Mouse (Mus musculus): ENCODE data around the gene Cep41. TPM values are rescaled to one million over a fixed set of nuclear protein-coding genes. Genes with fewer than 3 reads are reported as not detected.

Gene Cep41
- polyA plus RNA-seq, 1 experiment from 2014 or later: 23.4 TPM

GRCm38 (mm10) chr6:30732571-30733130, 39.1 kb upstream of the Cep41 start:
- 52% methylated on average over 18 of the region's 18 CpGs for WGBS
- H3K4me2 ChIP-seq: no peak overlapping the region
- peaks cover 24% of the 10 kb centered on the region for H3K4me1 ChIP-seq
- H3K4me3 ChIP-seq: no peak overlapping the region
- H3K27ac ChIP-seq: peak overlapping the region; percentile 85; the same call in 1 of the 2 replicates
- H3K9me3 ChIP-seq: peaks cover 30% of the 10 kb centered on the region
- no peak for ATAC-seq (ENCODE audit: insufficient number of reproducible peaks, insufficient read depth, low FRiP score, low TSS enrichment, low read depth)
- H3K9ac ChIP-seq: no peak overlapping the region
- no peaks in the 10 kb centered on the region for H3K27me3 ChIP-seq
- H3K36me3 ChIP-seq: no peaks in the 10 kb centered on the region

GRCm38 (mm10) chr6:30730301-30730971, 36.9 kb upstream of the Cep41 start:
- Histone ChIP-seq H3K36me3 (no peaks in the 10 kb centered on the region), H3K4me1 (peaks cover 17% of the 10 kb centered on the region), H3K4me2 (no peak overlapping the region), H3K9ac (no peak overlapping the region), H3K9me3 (peaks cover 11% of the 10 kb centered on the region), H3K27me3 (no peaks in the 10 kb centered on the region), H3K4me3 (no peak overlapping the region), H3K27ac (no peak overlapping the region; the same call in 1 of the 2 replicates)
- ATAC-seq (ENCODE audit: insufficient number of reproducible peaks, insufficient read depth, low FRiP score, low TSS enrichment, low read depth): no peak
- WGBS: 59% methylated on average over 12 of the region's 12 CpGs

- Histone ChIP-seq H3K4me3 (no peak within 1 kb of the TSS), H3K9ac (no peak within 1 kb of the TSS), H3K27ac (no peak within 1 kb of the TSS), H3K36me3 (no peaks in the 10 kb centered on the region), H3K9me3 (no peaks in the 10 kb centered on the region), H3K4me2 (no peak within 1 kb of the TSS), H3K4me1 (peaks cover 9% of the 10 kb centered on the region), H3K27me3 (no peaks in the 10 kb centered on the region)
- 66% methylated on average over 7 of the region's 7 CpGs for WGBS
- no peak for ATAC-seq (ENCODE audit: insufficient number of reproducible peaks, insufficient read depth, low FRiP score, low TSS enrichment, low read depth)
Measured at GRCm38 (mm10) chr6:30723331-30723730, 29.8 kb upstream of the Cep41 start, which contains the start of gene Mest. Gene Mest, plus strand, starts transcription at chr6:30723547.

GRCm38 (mm10) chr6:30722385-30723164, 29.0 kb upstream of the Cep41 start:
- Histone ChIP-seq H3K4me3 (no peak overlapping the region), H3K27me3 (no peaks in the 10 kb centered on the region), H3K4me2 (no peak overlapping the region), H3K9me3 (no peaks in the 10 kb centered on the region), H3K36me3 (no peaks in the 10 kb centered on the region), H3K9ac (no peak overlapping the region), H3K4me1 (peaks cover 9% of the 10 kb centered on the region), H3K27ac (no peak overlapping the region)
- no peak for ATAC-seq (ENCODE audit: insufficient number of reproducible peaks, insufficient read depth, low FRiP score, low TSS enrichment, low read depth)
- 54% methylated on average over 4 of the region's 4 CpGs for WGBS

- 84% methylated on average over 7 of the region's 7 CpGs for WGBS
- ATAC-seq (ENCODE audit: insufficient number of reproducible peaks, insufficient read depth, low FRiP score, low TSS enrichment, low read depth): no peak
Measured at GRCm38 (mm10) chr6:30716796-30717195, 23.2 kb upstream of the Cep41 start.

GRCm38 (mm10) chr6:30714891-30715471, 21.4 kb upstream of the Cep41 start:
- H3K27me3 ChIP-seq: no peaks in the 10 kb centered on the region
- no peak overlapping the region for H3K4me3 ChIP-seq
- H3K9ac ChIP-seq: no peak overlapping the region
- WGBS: 78% methylated on average over 5 of the region's 5 CpGs
- H3K27ac ChIP-seq: no peak overlapping the region
- ATAC-seq (ENCODE audit: insufficient number of reproducible peaks, insufficient read depth, low FRiP score, low TSS enrichment, low read depth): no peak
- no peak overlapping the region for H3K4me2 ChIP-seq
- no peaks in the 10 kb centered on the region for H3K36me3 ChIP-seq
- no peaks in the 10 kb centered on the region for H3K9me3 ChIP-seq
- peaks cover 33% of the 10 kb centered on the region for H3K4me1 ChIP-seq

More at GRCm38 (mm10) chr6:30716796-30717195, 23.2 kb upstream of the Cep41 start:
- Histone ChIP-seq H3K36me3 (no peaks in the 10 kb centered on the region), H3K27me3 (no peaks in the 10 kb centered on the region), H3K4me1 (peaks cover 20% of the 10 kb centered on the region), H3K4me2 (no peak overlapping the region), H3K27ac (no peak overlapping the region), H3K9me3 (no peaks in the 10 kb centered on the region), H3K9ac (no peak overlapping the region), H3K4me3 (no peak overlapping the region)

- H3K4me2 ChIP-seq: peak overlapping the region; percentile 26
- H3K4me1 ChIP-seq: peaks cover 40% of the 10 kb centered on the region
- no peak overlapping the region for H3K27ac ChIP-seq
- H3K4me3 ChIP-seq: no peak overlapping the region
- H3K9me3 ChIP-seq: no peaks in the 10 kb centered on the region
- H3K9ac ChIP-seq: no peak overlapping the region
- H3K36me3 ChIP-seq: no peaks in the 10 kb centered on the region
- 48% methylated on average over 11 of the region's 11 CpGs for WGBS
- no peaks in the 10 kb centered on the region for H3K27me3 ChIP-seq
- no peak for ATAC-seq (ENCODE audit: insufficient number of reproducible peaks, insufficient read depth, low FRiP score, low TSS enrichment, low read depth)
Measured at GRCm38 (mm10) chr6:30713896-30714295, 20.3 kb upstream of the Cep41 start.

GRCm38 (mm10) chr6:30713455-30713854, 19.9 kb upstream of the Cep41 start:
- no peaks in the 10 kb centered on the region for H3K36me3 ChIP-seq
- H3K4me1 ChIP-seq: peaks cover 42% of the 10 kb centered on the region
- no peak for ATAC-seq (ENCODE audit: insufficient number of reproducible peaks, insufficient read depth, low FRiP score, low TSS enrichment, low read depth)
- no peaks in the 10 kb centered on the region for H3K27me3 ChIP-seq
- H3K9me3 ChIP-seq: no peaks in the 10 kb centered on the region
- H3K4me3 ChIP-seq: no peak overlapping the region
- no peak overlapping the region for H3K27ac ChIP-seq
- 65% methylated on average over 6 of the region's 6 CpGs for WGBS
- peak overlapping the region; percentile 26 for H3K4me2 ChIP-seq
- H3K9ac ChIP-seq: no peak overlapping the region

GRCm38 (mm10) chr6:30712484-30712883, 18.9 kb upstream of the Cep41 start:
- Histone ChIP-seq H3K9me3 (no peaks in the 10 kb centered on the region), H3K36me3 (no peaks in the 10 kb centered on the region), H3K4me2 (no peak overlapping the region), H3K27me3 (no peaks in the 10 kb centered on the region), H3K4me3 (no peak overlapping the region), H3K4me1 (peaks cover 42% of the 10 kb centered on the region), H3K27ac (peak overlapping the region; percentile 51; the same call in 1 of the 2 replicates), H3K9ac (no peak overlapping the region)
- no peak for ATAC-seq (ENCODE audit: insufficient number of reproducible peaks, insufficient read depth, low FRiP score, low TSS enrichment, low read depth)
- 67% methylated on average over 7 of the region's 7 CpGs for WGBS

- WGBS: 63% methylated on average over 10 of the region's 10 CpGs
- 0 out of 2 replicates have a peak overlapping the region, but pooled peaks have one; percentile 39 for H3K27ac ChIP-seq
Measured at GRCm38 (mm10) chr6:30711365-30711763, 17.8 kb upstream of the Cep41 start.

More at GRCm38 (mm10) chr6:30711365-30711763, 17.8 kb upstream of the Cep41 start:
- Histone ChIP-seq H3K4me1 (peaks cover 42% of the 10 kb centered on the region), H3K9ac (no peak overlapping the region), H3K9me3 (no peaks in the 10 kb centered on the region), H3K36me3 (no peaks in the 10 kb centered on the region), H3K27me3 (no peaks in the 10 kb centered on the region), H3K4me3 (no peak overlapping the region), H3K4me2 (no peak overlapping the region)
- ATAC-seq (ENCODE audit: insufficient number of reproducible peaks, insufficient read depth, low FRiP score, low TSS enrichment, low read depth): no peak
